Mouse (Mus musculus): ENCODE results near the gene Lyst.

- TF ChIP-seq CTCF (IDR thresholded peaks at IDR 0.05; ENCODE audit: low read depth, low read length) = no peak
- no peak for TF ChIP-seq POLR2A (IDR thresholded peaks at IDR 0.05; ENCODE audit: extremely low read depth, insufficient read depth, low read length)
Observed at GRCm38 (mm10) chr13:13576469-13577205, 13.6 kb upstream of the Lyst start.
